Mouse (Mus musculus): ENCODE measurements around the gene Ank.

Ank gene

DNA sequence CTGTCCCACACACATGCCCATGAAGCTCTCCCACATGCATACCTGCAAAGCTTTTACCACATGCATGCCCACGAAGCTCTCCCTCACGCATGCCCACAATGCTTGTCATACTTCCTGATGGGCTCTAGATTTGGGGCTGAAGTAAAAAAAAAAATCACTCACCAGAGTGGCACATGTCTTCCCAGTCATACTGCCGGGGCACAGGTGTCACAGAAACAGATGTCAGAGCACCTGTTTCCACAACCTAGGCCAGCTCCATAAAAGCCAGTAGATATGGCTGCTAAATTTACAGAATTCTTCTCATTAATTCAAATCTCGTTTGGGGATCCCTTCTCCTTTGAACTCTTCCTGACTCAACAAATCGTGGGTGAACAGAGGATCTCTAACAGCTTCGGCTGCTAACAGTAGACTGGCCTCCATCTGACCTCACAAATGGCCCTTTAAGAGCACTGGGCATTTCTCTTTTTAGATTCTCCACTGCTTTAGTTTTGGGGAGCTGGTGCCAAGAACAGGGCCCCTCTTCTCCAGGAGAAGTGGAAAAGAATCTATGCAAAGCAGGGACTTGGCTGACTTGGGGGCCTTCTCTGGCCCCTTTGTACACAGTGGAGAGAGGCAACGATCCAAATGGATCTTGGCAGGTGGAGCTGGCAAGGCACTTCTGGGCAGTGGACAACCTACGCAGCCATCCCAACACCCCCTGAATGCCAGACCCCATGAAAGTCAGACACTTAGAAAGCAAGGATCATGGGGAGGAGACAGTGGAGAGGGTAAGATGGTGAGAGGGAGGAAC lies 108.7 kb downstream of the Ank start:
- no peak for DNase-seq (ENCODE audit: low spot score in 2 of 2)

- DNase-seq (ENCODE audit: low spot score in 2 of 2): no peak
Measured at GRCm38 (mm10) chr15:27575932-27576331, 109.5 kb downstream of the Ank start.

DNA sequence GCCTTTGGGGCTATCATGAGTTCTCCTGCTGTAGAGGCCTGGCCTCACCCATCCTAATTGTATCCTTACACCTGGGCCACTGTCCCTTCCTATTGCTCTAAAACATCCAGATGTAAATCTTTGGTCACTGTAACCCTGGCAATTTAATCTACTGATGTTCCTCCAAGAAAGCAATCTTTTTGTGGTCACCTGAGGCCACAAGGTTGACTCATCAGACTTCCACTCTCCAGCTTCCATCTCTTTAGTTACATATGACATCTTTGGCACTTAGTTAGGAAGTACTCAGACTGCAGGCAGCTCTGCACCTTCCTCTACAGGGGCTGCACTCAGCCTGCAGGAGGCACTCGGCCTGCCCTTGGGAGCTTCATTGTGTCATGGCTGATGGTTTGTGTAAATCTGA lies 110.4 kb downstream of the Ank start:
- DNase-seq (ENCODE audit: low spot score in 2 of 2): no peak

- no peak for DNase-seq (ENCODE audit: low spot score in 2 of 2)
Measured at GRCm38 (mm10) chr15:27577915-27578780, 111.7 kb downstream of the Ank start.

DNA sequence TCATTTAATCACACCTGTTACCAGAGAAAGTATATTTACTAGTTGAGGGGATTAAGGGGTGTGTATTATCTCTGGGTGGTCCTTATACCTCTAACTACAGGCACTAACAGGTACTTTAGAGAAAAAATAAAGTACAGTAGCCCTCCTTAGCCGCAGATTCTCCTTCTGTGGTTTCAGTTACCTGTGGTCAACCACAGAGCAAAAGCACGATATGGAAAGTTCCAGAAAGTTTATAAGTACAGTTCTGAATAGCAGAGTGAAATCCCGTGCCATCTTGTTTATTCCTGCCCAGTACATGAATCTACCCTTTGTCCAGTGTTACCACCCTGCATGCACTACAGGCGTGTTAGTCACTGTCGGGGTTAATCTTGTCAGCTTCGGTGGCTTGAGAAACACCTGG lies 112.4 kb downstream of the Ank start:
- DNase-seq (ENCODE audit: low spot score in 2 of 2): no peak

GRCm38 (mm10) chr15:27579853-27580252 lies 113.4 kb downstream of the Ank start:
- no peak for DNase-seq (ENCODE audit: low spot score in 2 of 2)

DNA sequence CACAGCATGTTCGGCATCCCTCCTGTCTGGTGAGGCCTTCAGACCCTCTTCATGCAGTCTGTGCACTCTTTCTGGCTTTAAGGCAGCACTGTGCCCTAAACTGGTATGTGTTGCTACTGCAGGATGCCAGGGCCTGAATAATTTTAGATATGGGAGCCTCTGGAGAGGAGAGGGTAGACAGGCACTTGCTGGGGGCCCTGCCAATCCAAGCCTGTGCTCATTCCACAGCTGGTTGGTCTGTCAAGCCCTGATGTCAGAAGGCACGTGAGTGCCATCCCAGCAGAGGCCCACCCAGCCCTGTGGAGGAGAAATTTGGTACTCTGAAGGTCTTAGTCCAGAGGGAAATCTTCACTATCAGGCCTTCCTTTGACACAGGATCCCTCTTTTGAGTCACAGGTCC lies 114.3 kb downstream of the Ank start:
- DNase-seq (ENCODE audit: low spot score in 2 of 2): no peak

DNA sequence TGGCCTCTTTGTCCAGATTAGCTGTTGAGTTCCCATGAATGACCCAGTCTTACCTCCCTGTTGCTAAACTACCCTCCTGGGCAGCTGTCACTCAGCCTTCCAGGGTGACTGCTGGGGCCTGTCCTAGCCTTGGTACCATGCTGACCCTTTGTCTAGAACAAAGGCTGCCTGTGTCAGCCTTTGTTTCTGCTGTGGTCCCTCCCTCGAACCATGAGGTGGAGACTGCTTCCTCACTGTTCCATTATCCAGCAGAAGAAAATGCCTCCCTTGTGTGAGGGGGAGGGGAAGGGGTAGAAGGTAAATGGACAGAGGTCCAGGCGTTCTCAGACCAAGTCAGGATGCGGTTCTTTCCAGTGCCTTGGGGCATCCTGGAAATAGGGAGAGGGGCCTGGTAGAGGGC lies 115.2 kb downstream of the Ank start:
- DNase-seq (ENCODE audit: low spot score in 2 of 2): no peak

GRCm38 (mm10) chr15:27582428-27582827 lies 116.0 kb downstream of the Ank start:
- peak; percentile 46 to 70 for DNase-seq (ENCODE audit: low spot score in 2 of 2)

DNA sequence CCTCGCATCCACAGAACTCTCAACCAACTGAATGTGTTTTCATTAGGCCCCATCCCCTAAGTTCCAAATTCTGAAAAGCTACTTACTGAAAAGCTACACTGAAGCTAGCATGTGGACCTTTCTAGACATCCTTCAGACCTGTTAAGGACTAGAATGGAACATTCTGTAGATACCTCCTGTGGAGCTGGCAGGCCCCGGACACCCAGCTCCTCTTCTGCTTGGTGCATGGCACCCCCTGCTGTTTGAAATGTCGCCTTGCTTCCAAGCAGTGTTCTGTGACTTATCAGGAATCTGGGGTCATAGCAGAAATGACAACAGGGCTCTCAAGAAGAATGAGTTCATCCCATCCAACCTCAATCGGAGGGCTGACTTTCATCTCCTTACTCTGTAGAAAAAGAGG lies 116.6 kb downstream of the Ank start:
- peak in 1 of 2 experiments; percentile 49 for DNase-seq (ENCODE audit: low spot score in 2 of 2)

GRCm38 (mm10) chr15:27583620-27584019 lies 117.1 kb downstream of the Ank start:
- DNase-seq (ENCODE audit: low spot score in 2 of 2): no peak

- DNase-seq (ENCODE audit: low spot score in 2 of 2): no peak
Measured at GRCm38 (mm10) chr15:27585466-27586092, 119.1 kb downstream of the Ank start.

DNA sequence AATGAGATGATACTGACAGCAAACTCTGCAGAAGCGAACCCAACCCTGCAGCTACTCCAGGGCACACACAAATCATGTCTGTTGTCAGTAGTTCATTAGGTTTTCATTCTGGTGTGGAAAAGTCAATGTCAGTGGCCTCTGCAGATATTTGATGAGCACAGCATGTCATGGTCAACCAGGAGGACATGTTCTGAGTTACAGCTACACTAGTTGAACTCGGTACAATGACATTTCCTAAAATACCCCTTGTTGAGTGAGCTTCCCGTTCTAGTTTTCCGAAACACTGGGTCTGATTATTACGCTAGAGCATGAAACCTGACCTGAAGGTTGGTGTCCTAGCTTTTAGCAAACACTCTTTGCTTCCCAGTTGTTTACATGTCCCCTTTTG lies 119.6 kb downstream of the Ank start:
- DNase-seq (ENCODE audit: low spot score in 2 of 2): no peak

DNA sequence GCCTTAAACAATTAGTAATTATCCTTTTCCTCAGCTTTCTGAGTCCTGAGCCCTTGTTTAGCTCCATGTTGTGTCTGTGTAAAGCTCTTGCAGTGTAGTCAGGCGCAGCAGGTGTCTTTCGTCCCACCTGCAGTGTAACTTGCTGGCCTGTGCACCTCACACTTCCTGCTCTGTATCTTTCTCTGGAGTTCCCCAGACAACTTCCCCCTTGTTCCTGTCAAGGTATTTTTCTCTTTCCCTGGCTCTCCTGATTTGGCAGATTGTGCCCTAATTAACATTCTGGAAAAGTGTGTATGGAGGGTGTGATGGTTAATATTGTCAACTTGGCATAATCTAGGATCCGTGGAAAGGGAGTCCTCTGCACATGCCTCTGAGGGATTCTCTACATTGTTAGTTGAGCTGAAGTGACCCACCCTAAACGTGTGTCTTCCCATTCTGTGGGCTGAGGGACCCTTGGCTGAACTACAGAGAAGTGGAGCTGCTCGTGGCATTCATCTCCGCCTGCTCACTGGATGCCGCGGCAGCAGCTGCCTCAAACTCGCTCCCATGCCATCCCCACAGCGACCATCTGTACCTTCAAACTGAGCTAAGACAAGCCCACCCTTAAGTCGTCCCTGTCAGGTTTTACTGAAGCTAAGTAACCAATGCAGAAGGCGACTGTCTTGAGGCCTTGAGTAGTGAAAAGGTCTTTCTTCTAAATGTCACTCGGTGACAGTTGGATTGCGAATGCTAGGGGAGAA lies 121.8 kb downstream of the Ank start:
- DNase-seq (ENCODE audit: low spot score in 2 of 2): no peak

DNA sequence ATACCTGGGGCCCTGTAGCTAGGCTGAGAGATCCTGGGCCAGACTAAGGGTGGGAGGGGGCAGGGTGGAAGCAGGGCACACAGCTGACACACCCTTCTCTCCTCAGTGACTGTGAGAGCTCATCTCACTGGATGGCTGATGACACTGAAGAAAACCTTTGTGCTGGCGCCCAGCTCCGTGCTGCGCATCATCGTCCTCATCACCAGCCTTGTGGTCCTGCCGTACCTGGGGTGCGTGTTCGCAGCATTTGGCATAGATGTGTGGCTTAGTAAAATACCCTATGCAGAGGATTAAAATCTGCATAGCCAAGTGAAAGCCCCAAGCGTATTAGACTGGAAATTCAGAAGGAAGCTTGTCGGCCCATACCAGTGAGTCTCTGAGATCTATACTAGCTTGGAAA lies 124.3 kb downstream of the Ank start:
- DNase-seq (ENCODE audit: low spot score in 2 of 2): no peak

DNA sequence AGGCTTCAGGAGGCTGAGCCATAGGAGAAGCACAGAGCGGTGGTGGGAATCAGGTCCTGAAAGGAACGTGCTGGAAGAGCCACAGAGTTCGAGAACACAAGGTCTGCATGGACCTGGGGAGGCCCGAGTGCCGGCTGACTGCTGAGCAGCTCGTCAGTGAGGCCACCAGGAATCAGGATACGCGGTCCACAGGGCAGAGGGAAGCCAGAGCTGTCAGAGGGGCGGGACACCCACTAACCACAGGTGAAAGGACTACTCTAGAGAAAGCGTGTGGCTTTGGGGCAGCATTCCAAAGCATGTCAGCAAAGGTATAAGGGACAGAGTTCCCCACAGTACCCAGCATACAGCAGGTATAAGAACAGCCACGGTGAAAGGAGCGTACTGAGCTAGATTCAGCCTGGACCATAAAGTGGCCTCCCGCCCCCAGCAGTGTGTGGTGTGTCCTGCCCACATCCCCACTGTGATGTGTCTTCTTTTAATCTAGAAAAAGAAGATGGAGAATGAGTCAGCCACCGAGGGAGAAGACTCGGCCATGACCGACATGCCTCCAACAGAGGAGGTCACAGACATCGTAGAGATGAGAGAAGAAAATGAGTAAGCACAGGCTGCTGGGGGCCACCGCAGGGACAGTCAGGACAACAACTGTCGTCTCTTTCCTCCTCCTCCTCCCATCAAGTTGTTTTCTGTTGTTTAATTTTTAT lies 126.3 kb downstream of the Ank start:
- no peak for DNase-seq (ENCODE audit: low spot score in 2 of 2)

DNA sequence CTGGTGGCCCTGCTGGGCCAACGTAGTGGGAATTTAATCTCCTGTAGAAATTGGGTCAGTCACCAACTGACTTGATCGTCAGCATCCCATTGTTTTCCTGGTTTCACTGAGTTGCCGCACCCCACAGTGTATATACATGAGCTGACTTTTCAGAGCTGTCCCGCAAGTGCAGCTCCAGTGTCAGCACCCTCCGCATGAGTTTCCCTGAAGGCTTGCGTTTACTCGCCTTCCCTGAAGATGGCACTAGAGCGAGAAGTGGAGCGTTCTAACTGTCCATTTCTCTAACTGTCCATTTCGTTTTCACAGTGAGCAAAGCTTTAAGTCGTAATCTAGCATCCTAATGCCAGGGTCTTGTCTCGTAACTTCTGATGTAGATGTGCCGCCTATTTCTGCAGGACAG lies 127.2 kb downstream of the Ank start:
- DNase-seq (ENCODE audit: low spot score in 2 of 2): no peak

- no peak for DNase-seq (ENCODE audit: low spot score in 2 of 2)
Measured at GRCm38 (mm10) chr15:27594973-27595372, 128.5 kb downstream of the Ank start.

DNA sequence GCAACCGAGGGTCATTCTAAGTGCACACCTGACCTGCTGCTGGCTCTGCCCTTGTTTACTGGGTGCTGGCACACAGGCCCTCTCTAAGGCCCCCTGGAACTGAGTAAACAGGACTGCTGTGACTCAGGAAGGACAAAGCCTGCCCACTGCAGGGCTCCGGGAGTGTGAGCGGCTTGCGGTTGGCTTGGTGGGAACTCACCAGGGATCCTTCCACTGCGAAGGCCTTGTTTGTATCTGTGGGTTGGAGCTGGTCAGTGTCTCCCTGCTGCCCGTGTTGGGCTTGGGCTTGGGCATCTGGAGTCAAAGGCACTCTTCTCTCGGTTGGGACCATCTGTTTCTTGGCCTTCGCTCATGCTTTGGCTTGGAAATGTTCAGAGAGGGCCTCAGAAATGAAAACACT lies 129.1 kb downstream of the Ank start:
- no peak for DNase-seq (ENCODE audit: low spot score in 2 of 2)

DNA sequence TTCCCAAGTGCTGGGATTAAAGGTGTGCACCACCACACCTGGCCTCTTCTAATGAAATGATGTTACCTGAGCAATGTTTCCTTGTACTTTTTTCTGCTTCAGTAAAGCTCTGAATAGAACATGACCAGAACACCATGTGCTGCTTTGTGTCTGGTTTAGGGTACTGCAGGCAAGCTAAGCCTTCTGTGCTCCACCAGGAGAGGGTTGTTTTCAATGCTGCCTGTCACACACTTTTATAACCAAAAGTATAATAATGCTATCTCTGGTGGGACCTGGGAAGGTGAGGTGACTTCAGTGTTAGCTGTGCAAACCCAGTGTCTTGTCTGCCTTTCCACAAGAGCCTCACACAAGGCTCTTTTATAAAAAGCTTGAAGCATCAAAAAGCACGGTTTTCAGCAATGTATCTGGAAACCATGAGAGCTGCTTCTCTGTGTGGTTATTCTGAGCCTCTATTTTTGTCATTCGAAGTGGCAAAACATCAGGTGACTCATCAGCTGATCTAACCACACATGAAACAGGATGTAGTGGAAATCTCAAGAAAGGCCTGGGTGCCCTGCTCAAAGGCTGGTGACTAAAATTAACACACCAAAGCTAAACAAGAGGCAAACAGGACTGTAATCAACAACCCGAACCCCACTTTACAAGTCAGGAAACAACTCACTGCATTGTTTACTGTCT lies 130.1 kb downstream of the Ank start:
- DNase-seq (ENCODE audit: low spot score in 2 of 2): peak in 1 of 2 experiments; percentile 34

GRCm38 (mm10) chr15:27597516-27597915 lies 131.0 kb downstream of the Ank start:
- DNase-seq (ENCODE audit: low spot score in 2 of 2): no peak
